Mouse (Mus musculus): ENCODE results near the gene Pygm. TPM values are rescaled to one million over a fixed set of nuclear protein-coding genes. Genes with fewer than 3 reads are reported as not detected.

The Pygm gene
- polyA plus RNA-seq, 1 experiment from 2014 or later = 8.0 TPM

- WGBS = 80% methylated on average over 11 of the region's 11 CpGs
- Histone ChIP-seq H3K4me1 (replicated peaks; ENCODE audit: control insufficient read depth, insufficient read depth) (no peaks in the 10 kb centered on the region), H3K4me2 (replicated peaks; ENCODE audit: low read depth) (no peak overlapping the region), H3K27ac (replicated peaks) (no peak overlapping the region), H3K36me3 (ENCODE audit: control insufficient read depth, insufficient read depth, low read length) (peaks cover 43% of the 10 kb centered on the region), H3K9ac (ENCODE audit: low read length) (no peak overlapping the region), H3K27me3 (ENCODE audit: control insufficient read depth, insufficient read depth, low read length) (no peaks in the 10 kb centered on the region), H3K4me3 (ENCODE audit: low read depth, low read length) (no peak overlapping the region), H3K9me3 (ENCODE audit: control insufficient read depth, low read length) (no peaks in the 10 kb centered on the region)
- no peak for ATAC-seq (ENCODE audit: low FRiP score, low TSS enrichment)
- DNase-seq (ENCODE audit: low spot score) = no peak
- TF ChIP-seq EP300 (optimal IDR thresholded peaks at IDR 0.05) = no peak
- no peak for TF ChIP-seq CTCF (IDR thresholded peaks at IDR 0.05; ENCODE audit: low read depth)
Observed at GRCm38 (mm10) chr19:6377327-6378040, 6.7 kb upstream of the Pygm start.

DNA sequence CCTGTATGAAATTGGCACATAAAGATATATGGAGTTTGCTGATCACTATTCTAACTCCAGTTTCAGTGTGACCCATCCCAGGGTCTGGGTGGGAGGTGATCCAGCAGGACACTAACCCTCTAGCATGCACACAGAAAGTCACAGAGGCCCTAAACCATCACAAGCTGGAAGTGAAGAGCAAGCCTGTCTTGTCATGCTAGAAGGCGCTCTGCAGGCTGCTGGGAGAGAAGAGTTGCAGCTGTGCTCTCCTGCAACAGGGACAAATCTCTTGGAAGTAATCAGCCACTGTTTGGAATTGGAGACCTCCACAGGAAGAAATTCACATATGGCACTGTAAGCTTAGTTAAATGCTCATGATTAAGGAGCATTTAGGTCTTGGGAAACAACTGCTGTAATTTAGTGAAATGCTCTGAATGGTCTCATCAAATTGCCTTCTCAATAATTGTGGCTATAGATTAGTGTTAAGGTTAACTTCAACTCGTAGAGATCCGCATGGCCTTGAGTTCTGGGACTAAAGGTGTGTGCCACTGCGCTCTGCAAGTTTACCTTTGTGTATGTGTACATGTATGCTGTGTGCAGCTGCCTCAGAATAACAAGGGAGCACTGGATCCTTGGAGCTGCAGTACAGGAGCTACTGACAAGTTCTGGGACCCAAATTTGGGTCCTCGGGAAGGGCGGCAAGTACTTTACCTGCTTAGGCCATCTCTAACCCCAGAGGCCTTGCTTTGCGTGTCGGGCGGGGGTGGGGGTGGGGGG, 3.6 kb upstream of the Pygm start:
- 85% methylated on average over 9 of the region's 9 CpGs for WGBS
- Histone ChIP-seq H3K4me3 (ENCODE audit: low read depth, low read length) (no peak overlapping the region), H3K36me3 (ENCODE audit: control insufficient read depth, insufficient read depth, low read length) (peaks cover 23% of the 10 kb centered on the region), H3K4me1 (replicated peaks; ENCODE audit: control insufficient read depth, insufficient read depth) (no peaks in the 10 kb centered on the region; the same call in 1 of the 2 replicates), H3K27ac (replicated peaks) (no peak overlapping the region), H3K27me3 (ENCODE audit: control insufficient read depth, insufficient read depth, low read length) (no peaks in the 10 kb centered on the region), H3K9me3 (ENCODE audit: control insufficient read depth, low read length) (no peaks in the 10 kb centered on the region), H3K9ac (ENCODE audit: low read length) (no peak overlapping the region), H3K4me2 (replicated peaks; ENCODE audit: low read depth) (no peak overlapping the region)
- no peak for TF ChIP-seq EP300 (optimal IDR thresholded peaks at IDR 0.05)
- TF ChIP-seq CTCF (IDR thresholded peaks at IDR 0.05; ENCODE audit: low read depth) = no peak
- DNase-seq (ENCODE audit: low spot score) (no peak), ATAC-seq (ENCODE audit: low FRiP score, low TSS enrichment) (no peak)

- Histone ChIP-seq H3K27me3 (ENCODE audit: control insufficient read depth, insufficient read depth, low read length) (no peaks in the 10 kb centered on the region), H3K4me2 (replicated peaks; ENCODE audit: low read depth) (no peak overlapping the region), H3K9ac (ENCODE audit: low read length) (no peak overlapping the region), H3K4me3 (ENCODE audit: low read depth, low read length) (no peak overlapping the region), H3K9me3 (ENCODE audit: control insufficient read depth, low read length) (no peaks in the 10 kb centered on the region), H3K4me1 (replicated peaks; ENCODE audit: control insufficient read depth, insufficient read depth) (no peaks in the 10 kb centered on the region; the same call in 1 of the 2 replicates), H3K27ac (replicated peaks) (no peak overlapping the region), H3K36me3 (ENCODE audit: control insufficient read depth, insufficient read depth, low read length) (peaks cover 16% of the 10 kb centered on the region)
- no peak for ATAC-seq (ENCODE audit: low FRiP score, low TSS enrichment)
- no peak for TF ChIP-seq EP300 (optimal IDR thresholded peaks at IDR 0.05)
- no peak for TF ChIP-seq CTCF (IDR thresholded peaks at IDR 0.05; ENCODE audit: low read depth)
- no peak for DNase-seq (ENCODE audit: low spot score)
- 94% methylated on average over 5 of the region's 5 CpGs for WGBS
Observed at GRCm38 (mm10) chr19:6381238-6381637, 3.0 kb upstream of the Pygm start.

DNA sequence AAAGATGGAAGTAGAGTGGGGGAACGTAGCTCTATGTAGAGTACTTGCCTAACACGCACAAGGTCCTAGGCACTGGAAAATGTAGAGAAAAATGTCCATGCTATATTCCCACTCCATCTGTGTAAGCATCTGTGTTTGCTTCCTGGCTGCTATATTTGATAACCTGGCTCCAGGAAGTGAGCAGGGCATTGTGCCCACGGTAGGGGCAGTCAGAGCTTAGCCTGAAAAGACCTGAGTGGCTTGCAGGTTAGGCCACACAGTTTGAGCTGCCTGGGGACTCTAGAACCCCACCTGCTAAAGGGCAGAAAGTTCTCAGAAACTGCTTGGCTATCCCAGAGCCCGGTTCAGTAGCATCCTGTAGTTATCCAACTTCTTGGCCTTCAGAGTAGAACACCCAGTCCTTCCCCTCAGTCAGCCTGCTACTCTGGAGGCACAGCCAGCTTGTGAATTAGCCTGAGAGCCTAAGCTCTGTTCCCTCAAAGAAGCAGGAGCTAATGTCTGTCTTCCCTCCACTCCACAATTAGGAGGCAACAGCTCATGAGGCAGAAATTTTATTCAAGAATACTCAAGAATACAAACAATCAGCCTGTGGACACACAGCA, 1.8 kb upstream of the Pygm start:
- H3K36me3 ChIP-seq (ENCODE audit: control insufficient read depth, insufficient read depth, low read length) = peaks cover 4% of the 10 kb centered on the region
- H3K27ac ChIP-seq (replicated peaks) = no peak overlapping the region
- H3K4me1 ChIP-seq (replicated peaks; ENCODE audit: control insufficient read depth, insufficient read depth) = no peaks in the 10 kb centered on the region; the same call in 1 of the 2 replicates
- TF ChIP-seq EP300 (optimal IDR thresholded peaks at IDR 0.05) (no peak), CTCF (IDR thresholded peaks at IDR 0.05; ENCODE audit: low read depth) (no peak)
- no peak for DNase-seq (ENCODE audit: low spot score)
- H3K27me3 ChIP-seq (ENCODE audit: control insufficient read depth, insufficient read depth, low read length) = no peaks in the 10 kb centered on the region
- no peak overlapping the region for H3K4me3 ChIP-seq (ENCODE audit: low read depth, low read length)
- H3K4me2 ChIP-seq (replicated peaks; ENCODE audit: low read depth) = no peak overlapping the region
- no peaks in the 10 kb centered on the region for H3K9me3 ChIP-seq (ENCODE audit: control insufficient read depth, low read length)
- H3K9ac ChIP-seq (ENCODE audit: low read length) = no peak overlapping the region
- WGBS = 63% methylated on average over 4 of the region's 4 CpGs
- ATAC-seq (ENCODE audit: low FRiP score, low TSS enrichment) = no peak

GRCm38 (mm10) chr19:6383470-6383869, 729 bp upstream of the Pygm start:
- Histone ChIP-seq H3K9me3 (ENCODE audit: control insufficient read depth, low read length) (no peaks in the 10 kb centered on the region), H3K4me2 (replicated peaks; ENCODE audit: low read depth) (no peak overlapping the region), H3K27me3 (ENCODE audit: control insufficient read depth, insufficient read depth, low read length) (no peaks in the 10 kb centered on the region), H3K4me3 (ENCODE audit: low read depth, low read length) (no peak overlapping the region), H3K27ac (replicated peaks) (peak overlapping the region; percentile 56), H3K9ac (ENCODE audit: low read length) (no peak overlapping the region), H3K4me1 (replicated peaks; ENCODE audit: control insufficient read depth, insufficient read depth) (no peaks in the 10 kb centered on the region; the same call in 1 of the 2 replicates), H3K36me3 (ENCODE audit: control insufficient read depth, insufficient read depth, low read length) (no peaks in the 10 kb centered on the region)
- WGBS = 42% methylated on average over 5 of the region's 5 CpGs
- ATAC-seq (ENCODE audit: low FRiP score, low TSS enrichment) = no peak
- TF ChIP-seq CTCF (IDR thresholded peaks at IDR 0.05; ENCODE audit: low read depth) (no peak), EP300 (optimal IDR thresholded peaks at IDR 0.05) (no peak)
- DNase-seq (ENCODE audit: low spot score) = no peak

All from stomach, postnatal 0 days (tissue).